Mouse (Mus musculus) cerebellum, adult 2 months (tissue): ENCODE measurements around the gene Upk3b. TPM values are rescaled to one million over a fixed set of nuclear protein-coding genes. Genes with fewer than 3 reads are reported as not detected.
A peak's percentile ranks its signal among the peaks of the same experiment; 100 is the strongest.
"Not testable (repeated sequence)": the region's sequence is repeated elsewhere in the genome, so short reads cannot be mapped to it uniquely, and the experiment has no call there.

ENCODE experiments used
- DNase-seq, 2 experiments: peaks; one replicate each; pipeline ENCODE4 v3.0.0; 2021
- H3K27ac ChIP-seq: fragments of 200-500 bp; 2 replicates; pipeline ENCODE4 v1.5.1; 2012; ENCODE audit warnings: low read length, control low read depth, inconsistent platforms; ENCODE audit not compliant: insufficient read depth
- H3K27me3 ChIP-seq: fragments of 200-500 bp; 2 replicates; pipeline ENCODE4 v1.6.1; 2012; ENCODE audit warnings: inconsistent platforms, mild to moderate bottlenecking, low read length, moderate library complexity; ENCODE audit not compliant: control insufficient read depth, insufficient read depth
- H3K4me1 ChIP-seq: fragments of 200-500 bp; 2 replicates; pipeline ENCODE4 v1.6.1; 2011; ENCODE audit warnings: low read length; ENCODE audit not compliant: control insufficient read depth, insufficient read depth
- H3K4me3 ChIP-seq: fragments of 200-500 bp; replicated peaks from 2 replicates; pipeline ENCODE3; 2011; ENCODE audit warnings: mild to moderate bottlenecking, low read depth, low read length, control low read depth; ENCODE audit not compliant: insufficient read depth
- CTCF ChIP-seq: fragments of 200-500 bp; IDR thresholded peaks from 2 replicates; pipeline ENCODE4 v1.5.1; 2011; ENCODE audit warnings: low read depth, mild to moderate bottlenecking, control low read depth, low read length, moderate library complexity, borderline replicate concordance; ENCODE audit not compliant: insufficient read depth
- POLR2A ChIP-seq: fragments of 200-500 bp; IDR thresholded peaks from 2 replicates; pipeline ENCODE4 v1.6.1; 2011; ENCODE audit warnings: low read length, control low read depth, borderline replicate concordance; ENCODE audit not compliant: insufficient read depth
- WGBS: fragments of 180-500 bp; shearing (Covaris S2); methylation state at CpG from one replicate; pipeline ENCODE4 v1.1.7; 2018; 5-methylcytosine and 5-hydroxymethylcytosine counted together
- polyA plus RNA-seq: library from polyadenylated mRNA; depleted of rRNA; stranded (reverse); fragments of >200 nt; gene quantifications from 2 replicates; pipeline ENCODE4 v1.2.3, GENCODE M21; 2012

Upk3b gene
- polyA plus RNA-seq, 1 experiment: not detected

- Histone ChIP-seq H3K27ac (no peak overlapping the region), H3K27me3 (no peaks in the 10 kb centered on the region), H3K4me1 (no peaks in the 10 kb centered on the region), H3K4me3 (no peak overlapping the region)
- DNase-seq: peak in 1 of 2 experiments; percentile 22
- TF ChIP-seq CTCF (no peak), POLR2A (no peak)
- WGBS: 22% methylated on average over 10 of the region's 10 CpGs
These were observed 13.2 kb downstream of the Upk3b start for GRCm38 (mm10) chr5:136051231-136052085.

DNA sequence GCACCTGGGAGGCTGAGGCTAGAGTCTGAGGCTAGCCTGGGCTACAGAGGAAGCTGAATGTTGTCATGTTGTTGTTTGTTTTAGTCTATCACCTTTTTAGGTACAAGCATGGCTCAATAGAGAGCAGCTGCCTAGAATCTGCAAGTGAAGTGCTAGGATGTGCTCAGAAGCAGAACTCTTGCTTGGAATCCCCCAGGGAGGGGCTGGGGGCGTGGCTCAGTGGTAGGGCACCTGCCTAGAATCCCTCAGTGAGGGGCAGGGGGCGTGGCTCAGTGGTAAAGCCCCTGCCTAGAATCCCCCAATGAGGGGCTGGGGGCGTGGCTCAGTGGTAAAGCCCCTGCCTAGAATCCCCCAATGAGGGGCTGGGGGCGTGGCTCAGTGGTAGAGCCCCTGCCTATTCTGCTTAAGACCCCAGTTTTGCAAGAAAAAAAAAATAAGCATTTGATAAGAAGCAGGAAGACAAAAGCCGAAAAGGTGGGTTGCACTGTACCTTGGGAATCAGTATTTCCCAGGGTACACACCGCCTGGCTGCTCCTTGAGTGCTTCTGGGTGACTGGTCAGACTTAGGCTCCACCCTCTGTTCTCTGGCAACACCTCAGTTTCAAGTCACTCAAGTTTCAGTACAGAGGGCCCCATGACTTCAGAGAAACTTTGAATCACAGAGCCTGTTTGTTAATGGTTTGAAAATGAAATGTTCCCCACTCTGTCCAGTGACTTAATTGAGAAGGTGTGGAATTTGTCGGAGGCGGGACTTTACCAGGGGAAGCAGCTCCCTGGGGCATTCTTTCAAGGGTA lies 14.8 kb downstream of the Upk3b start:
- TF ChIP-seq CTCF: no peak
- no peak for TF ChIP-seq POLR2A
- H3K27ac ChIP-seq: no peak overlapping the region
- H3K4me3 ChIP-seq: no peak overlapping the region
- DNase-seq: no peak
- WGBS: 77% methylated on average over 8 of the region's 8 CpGs
- H3K27me3 ChIP-seq: no peaks in the 10 kb centered on the region
- H3K4me1 ChIP-seq: no peaks in the 10 kb centered on the region

DNA sequence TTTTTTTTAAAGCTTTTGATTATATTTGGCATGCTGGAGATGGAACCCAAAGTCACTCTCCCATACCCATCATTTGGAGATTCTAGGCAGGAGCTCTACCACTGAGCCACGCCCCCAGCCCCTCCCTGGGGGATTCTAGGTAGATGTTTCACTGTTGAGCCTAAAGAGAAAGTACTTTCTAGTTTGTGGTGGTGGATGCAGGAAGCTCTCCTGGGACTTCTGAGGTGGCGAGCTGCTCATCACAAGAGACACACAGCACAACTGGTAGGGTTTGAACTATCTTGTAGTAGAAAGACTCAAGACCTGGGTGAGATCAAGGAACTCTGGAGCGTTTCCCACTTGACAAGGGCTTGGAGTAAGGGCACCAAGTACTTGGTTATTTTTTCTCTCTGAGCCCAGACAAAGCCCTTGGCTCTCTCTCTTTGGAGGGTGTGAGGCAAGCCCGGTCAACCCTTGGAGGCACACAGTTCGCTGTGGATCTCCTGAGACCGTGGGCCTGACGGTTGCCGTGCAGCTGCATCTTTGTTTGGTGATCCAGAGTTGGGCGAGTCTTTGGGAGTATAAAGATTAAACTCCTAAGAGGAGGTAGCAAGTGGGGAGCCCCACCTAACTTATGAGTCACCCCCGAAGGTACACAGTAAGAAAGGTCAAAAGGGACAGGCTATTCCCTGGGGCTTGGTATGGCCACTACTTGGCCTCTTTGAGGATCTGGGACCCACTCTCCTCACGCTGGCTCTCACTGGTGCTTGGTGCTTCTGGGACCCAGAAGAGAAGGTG lies 16.2 kb downstream of the Upk3b start, which contains the start of gene Upk3bl:
TSS of gene Upk3bl (plus strand) at position 192 of the 777 bp plus-strand sequence.
- Histone ChIP-seq H3K27me3 (no peaks in the 10 kb centered on the region), H3K4me1 (no peaks in the 10 kb centered on the region), H3K4me3 (no peak within 1 kb of the TSS), H3K27ac (no peak within 1 kb of the TSS)
- DNase-seq: no peak
- no peak for TF ChIP-seq CTCF
- no peak for TF ChIP-seq POLR2A
- 90% methylated on average over 11 of the region's 11 CpGs for WGBS

GRCm38 (mm10) chr5:136056062-136056461 lies 17.8 kb downstream of the Upk3b start:
- Histone ChIP-seq H3K27ac (no peak overlapping the region), H3K4me1 (no peaks in the 10 kb centered on the region), H3K27me3 (no peaks in the 10 kb centered on the region), H3K4me3 (no peak overlapping the region)
- no peak for DNase-seq
- no peak for TF ChIP-seq CTCF
- no peak for TF ChIP-seq POLR2A
- WGBS: 37% methylated on average over 4 of the region's 4 CpGs

- Histone ChIP-seq H3K4me1 (no peaks in the 10 kb centered on the region), H3K4me3 (no peak overlapping the region), H3K27me3 (no peaks in the 10 kb centered on the region), H3K27ac (no peak overlapping the region)
- WGBS: 13% methylated on average over 8 of the region's 8 CpGs
- TF ChIP-seq POLR2A (no peak), CTCF (no peak)
- no peak for DNase-seq
These were observed 18.8 kb downstream of the Upk3b start for GRCm38 (mm10) chr5:136057085-136057484.

GRCm38 (mm10) chr5:136061567-136061966 lies 23.3 kb downstream of the Upk3b start:
- Histone ChIP-seq H3K4me3 (no peak overlapping the region), H3K4me1 (no peaks in the 10 kb centered on the region), H3K27me3 (no peaks in the 10 kb centered on the region), H3K27ac (no peak overlapping the region)
- DNase-seq: peak; percentile 49 to 71
- TF ChIP-seq POLR2A (no peak), CTCF (peak; percentile 82)
- WGBS: 12% methylated on average over 12 of the region's 12 CpGs

DNA sequence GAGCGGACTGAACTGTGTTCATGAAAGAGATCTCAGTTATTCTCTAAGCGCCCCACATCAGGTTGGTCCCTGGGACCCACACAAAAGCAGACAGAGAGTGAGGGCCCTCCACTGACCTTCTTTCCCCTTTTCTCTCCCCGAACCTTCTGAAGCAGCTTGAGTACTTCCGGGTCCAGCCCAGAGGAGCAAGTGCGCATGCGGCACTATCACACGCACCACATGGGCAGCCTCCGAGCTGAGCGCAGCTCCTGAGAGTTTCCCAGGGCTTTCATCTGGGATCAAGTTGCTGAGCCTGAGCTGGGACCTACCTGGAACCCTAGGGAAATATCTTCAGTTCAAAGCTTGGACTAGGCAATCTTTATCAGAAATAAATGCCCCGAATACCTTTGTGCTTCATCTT lies 25.6 kb downstream of the Upk3b start:
- 90% methylated on average over 10 of the region's 10 CpGs for WGBS
- no peaks in the 10 kb centered on the region for H3K27me3 ChIP-seq
- no peak overlapping the region for H3K4me3 ChIP-seq
- H3K4me1 ChIP-seq: no peaks in the 10 kb centered on the region
- DNase-seq: no peak
- no peak overlapping the region for H3K27ac ChIP-seq
- TF ChIP-seq CTCF (no peak), POLR2A (no peak)

DNA sequence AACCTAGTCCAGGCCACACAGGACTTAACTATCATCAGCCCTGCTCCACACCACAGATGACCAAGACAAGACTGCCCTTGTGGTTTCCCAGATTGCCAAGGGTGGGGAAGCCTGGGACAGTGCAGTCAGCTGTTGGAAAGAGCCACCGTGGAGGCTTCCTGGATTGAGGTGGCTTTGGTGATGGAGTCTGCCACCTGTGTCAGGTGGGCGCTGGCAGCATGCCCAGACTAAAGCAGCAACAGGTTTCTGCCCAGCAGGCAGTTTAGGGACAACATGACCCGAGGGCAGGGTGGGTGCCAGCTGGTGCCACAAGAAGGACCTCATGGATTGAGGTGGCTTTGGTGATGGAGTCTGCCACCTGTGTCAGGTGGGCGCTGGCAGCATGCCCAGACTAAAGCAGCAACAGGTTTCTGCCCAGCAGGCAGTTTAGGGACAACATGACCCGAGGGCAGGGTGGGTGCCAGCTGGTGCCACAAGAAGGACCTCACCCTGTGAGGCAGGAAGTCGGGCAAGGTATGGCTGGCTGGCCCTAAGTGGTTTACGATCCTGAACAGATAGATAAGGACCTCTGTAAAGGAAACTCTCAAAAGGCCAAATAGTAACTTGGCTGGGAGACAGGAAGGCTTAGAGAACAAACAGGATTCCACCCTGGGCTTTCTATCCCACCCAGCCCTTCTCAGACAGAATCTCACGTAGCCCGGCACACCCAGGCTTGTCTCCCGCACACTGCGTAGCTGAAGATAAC lies 28.3 kb downstream of the Upk3b start:
- 42% methylated on average over 11 of the region's 11 CpGs for WGBS
- not testable (repeated sequence) for H3K27ac ChIP-seq, H3K27me3 ChIP-seq, H3K4me3 ChIP-seq, H3K4me1 ChIP-seq, DNase-seq
